Mouse (Mus musculus) sigmoid colon, adult 10 weeks (tissue): ENCODE data around the gene Slc7a9. TPM values are rescaled to one million over a fixed set of nuclear protein-coding genes. Genes with fewer than 3 reads are reported as not detected.

Source experiments
- polyA plus RNA-seq: library from polyadenylated mRNA; stranded (reverse); fragments of 350-450 nt; fragmentation: Illumina TruSeq; extraction: RNeasy Lipid Tissue Mini Kit (QIAGEN cat#74804); gene quantifications from one replicate; pipeline ENCODE4 v1.2.3, GENCODE M21; 2014; ENCODE audit warnings: low read depth, low replicate concordance

Gene Slc7a9
- 1.8 TPM for polyA plus RNA-seq

DNA sequence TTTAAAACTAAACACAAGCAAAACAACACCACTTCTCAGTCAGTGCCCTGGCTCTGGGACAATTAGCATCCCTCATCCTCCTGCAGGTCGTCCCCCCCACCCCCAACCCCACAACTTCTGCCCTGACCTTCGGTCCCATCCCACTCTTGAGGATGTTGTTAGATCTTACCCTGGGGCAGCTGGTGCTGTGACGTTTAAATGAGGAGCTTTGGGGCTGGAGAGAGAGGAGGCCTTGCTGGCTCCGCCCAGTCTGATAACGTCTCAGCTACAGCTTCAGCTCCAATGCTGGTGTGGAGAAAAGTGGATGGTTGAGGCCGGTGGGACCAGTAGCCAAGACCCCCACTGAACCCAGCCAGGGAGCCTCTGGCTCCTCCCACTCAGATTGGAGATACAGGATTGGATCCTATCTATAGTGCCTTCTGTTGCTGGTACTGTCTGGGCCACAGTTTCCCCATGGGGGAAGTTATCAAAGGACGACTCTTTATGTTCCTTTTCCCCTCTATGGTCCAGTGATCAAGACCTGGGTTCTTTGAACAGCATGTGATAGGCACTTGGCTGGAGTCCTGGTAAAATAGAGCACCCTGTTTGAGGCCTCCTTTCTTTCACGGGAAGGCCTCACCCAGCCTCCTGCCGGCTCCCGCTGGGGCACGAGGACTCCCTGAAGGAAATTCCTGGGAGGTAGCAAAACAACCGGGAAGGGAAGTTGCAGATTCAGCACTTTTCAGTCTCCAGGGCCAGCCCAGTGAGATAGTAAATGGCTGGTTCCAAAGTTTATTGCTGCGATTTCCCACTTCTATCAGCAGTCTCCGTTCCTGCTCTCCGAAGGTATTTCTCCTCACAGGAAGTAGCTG is at the start of gene Slc7a9:
Gene Slc7a9 (plus strand): TSS at position 801 of the 851 bp plus-strand sequence.

Other genes starting within 250 kb of the Slc7a9 start
- gene Lrp3, start 233.3 kb upstream of the Slc7a9 start, polyA plus RNA-seq = 0.32 TPM
- gene Gpatch1, start 130.4 kb upstream of the Slc7a9 start, polyA plus RNA-seq = 8.9 TPM
- gene Rhpn2, start 114.6 kb upstream of the Slc7a9 start, polyA plus RNA-seq = 117 TPM
- 3.0 TPM for gene Faap24, start 52.0 kb upstream of the Slc7a9 start, polyA plus RNA-seq
- gene Cep89, start 51.8 kb upstream of the Slc7a9 start, polyA plus RNA-seq = 28.5 TPM
- gene Tdrd12, start 88.9 kb downstream of the Slc7a9 start, polyA plus RNA-seq = 2.3 TPM
- gene Nudt19, start 107.5 kb downstream of the Slc7a9 start, polyA plus RNA-seq = 359 TPM
- gene Rgs9bp, start 136.8 kb downstream of the Slc7a9 start, polyA plus RNA-seq = 0.25 TPM
- 11.6 TPM for gene Ankrd27, start 137.4 kb downstream of the Slc7a9 start, polyA plus RNA-seq
- 241 TPM for gene Pdcd5, start 198.7 kb downstream of the Slc7a9 start, polyA plus RNA-seq